Mouse (Mus musculus) G1E (cell line): Measurements from ENCODE around the gene Vwce.

Experiments
- CTCF ChIP-seq: IDR thresholded peaks from 2 replicates; pipeline ENCODE4 v1.5.1; 2012; ENCODE audit warnings: low read depth, low read length, inconsistent platforms, mixed read lengths
- TAL1 ChIP-seq: conservative IDR thresholded peaks from 2 replicates; pipeline ENCODE4 v1.6.1; 2012; ENCODE audit warnings: low read depth, low read length, inconsistent platforms, mixed read lengths

DNA sequence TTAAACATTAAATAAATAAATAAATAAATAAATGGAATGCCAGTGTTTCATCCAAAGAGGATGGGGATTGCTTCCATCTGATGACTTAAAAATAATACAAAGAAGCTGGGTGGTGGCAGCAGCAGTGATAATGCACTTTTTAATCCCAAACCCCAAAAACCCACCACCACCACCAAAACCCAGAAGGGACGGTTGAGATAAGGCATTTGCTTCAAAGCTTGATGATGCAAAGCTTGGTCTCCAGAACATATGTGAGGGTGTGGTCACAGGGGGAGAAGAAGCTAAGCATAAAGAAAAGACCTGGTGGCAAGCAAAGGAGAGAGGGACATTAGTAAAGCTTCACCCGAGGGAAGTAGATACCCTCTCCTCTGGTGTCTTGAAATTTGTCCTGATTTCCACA, 27.9 kb downstream of the Vwce start:
- TF ChIP-seq CTCF, result no peak
- peak; percentile 83 for TF ChIP-seq TAL1
